Mouse (Mus musculus): Measurements from ENCODE around the gene Clp1. TPM values are rescaled to one million over a fixed set of nuclear protein-coding genes. Genes with fewer than 3 reads are reported as not detected.

Gene Clp1
- total RNA-seq (2021): 14.5 and 15.7 TPM in 2 replicates
- long read RNA-seq, experiment 1, transcript Clp1-201 (3 exons, 1,912 nt): major isoform, 35 of 42 reads
- long read RNA-seq, experiment 1, partial matches to known transcripts: 4 of 42 reads
- long read RNA-seq, experiment 1, other reads (novel, unspliced or antisense): 2 of 42 reads
- long read RNA-seq, experiment 2, transcript Clp1-201 (3 exons, 1,912 nt): major isoform, 17 of 18 reads
- long read RNA-seq, experiment 2, partial matches to known transcripts: 1 of 18 reads
- long read RNA-seq, experiment 2, other reads (novel, unspliced or antisense): 0 of 18 reads

GRCm38 (mm10) chr2:84727172-84727858 lies at the start of gene Clp1:
Gene Clp1, minus strand, starts transcription at chr2:84727350.
- peak; percentile 97 for DNase-seq

- DNase-seq: no peak
These were observed 48.5 kb upstream of the Clp1 start for GRCm38 (mm10) chr2:84775665-84776064.

- no peak for DNase-seq
These were observed 48.1 kb upstream of the Clp1 start, which contains the start of gene Serping1 for GRCm38 (mm10) chr2:84775241-84775640. Gene Serping1, minus strand, starts transcription at chr2:84775444.

GRCm38 (mm10) chr2:84774751-84775150 lies 47.6 kb upstream of the Clp1 start:
- DNase-seq: peak; percentile 59

- no peak for DNase-seq
These were observed 46.0 kb upstream of the Clp1 start for GRCm38 (mm10) chr2:84773195-84773594.

- DNase-seq: no peak
These were observed 45.3 kb upstream of the Clp1 start for GRCm38 (mm10) chr2:84772454-84772853.

- no peak for DNase-seq
These were observed 43.4 kb upstream of the Clp1 start for GRCm38 (mm10) chr2:84770501-84770900.

GRCm38 (mm10) chr2:84762818-84763217 lies 35.7 kb upstream of the Clp1 start:
- no peak for DNase-seq

GRCm38 (mm10) chr2:84762295-84762694 lies 35.1 kb upstream of the Clp1 start:
- DNase-seq: no peak

GRCm38 (mm10) chr2:84761840-84762239 lies 34.7 kb upstream of the Clp1 start:
- DNase-seq: no peak

GRCm38 (mm10) chr2:84761309-84761708 lies 34.2 kb upstream of the Clp1 start:
- DNase-seq: no peak

- no peak for DNase-seq
These were observed 33.6 kb upstream of the Clp1 start for GRCm38 (mm10) chr2:84760777-84761176.

- DNase-seq: peak; percentile 49
These were observed 31.5 kb upstream of the Clp1 start for GRCm38 (mm10) chr2:84758542-84759127.

- no peak for DNase-seq
These were observed 30.0 kb upstream of the Clp1 start for GRCm38 (mm10) chr2:84757026-84757682.

- no peak for DNase-seq
These were observed 29.1 kb upstream of the Clp1 start for GRCm38 (mm10) chr2:84756245-84756644.

- peak; percentile 25 for DNase-seq
These were observed 23.0 kb upstream of the Clp1 start for GRCm38 (mm10) chr2:84750115-84750514.

- DNase-seq: no peak
These were observed 17.0 kb upstream of the Clp1 start for GRCm38 (mm10) chr2:84744126-84744525.

GRCm38 (mm10) chr2:84743561-84743960 lies 16.4 kb upstream of the Clp1 start, which contains the start of gene Gm19426:
Gene Gm19426, minus strand, starts transcription at chr2:84743655.
- peak; percentile 90 for DNase-seq

GRCm38 (mm10) chr2:84742451-84743283 lies 15.5 kb upstream of the Clp1 start:
- peak; percentile 42 for DNase-seq

- DNase-seq: peak; percentile 31
These were observed 14.8 kb upstream of the Clp1 start for GRCm38 (mm10) chr2:84741841-84742450.

GRCm38 (mm10) chr2:84740608-84741333 lies 13.6 kb upstream of the Clp1 start:
- peak; percentile 50 for DNase-seq
